Mouse (Mus musculus) lung, postnatal 14 days (tissue): ENCODE measurements around the gene Engase.
A peak's percentile ranks its signal among the peaks of the same experiment; 100 is the strongest.

Source experiments
- DNase-seq: peaks from one replicate; pipeline ENCODE4 v3.0.0; 2021

Engase gene

GRCm38 (mm10) chr11:118534382-118535092 is 57.9 kb downstream of the Engase start:
- DNase-seq: peak; percentile 13

DNA sequence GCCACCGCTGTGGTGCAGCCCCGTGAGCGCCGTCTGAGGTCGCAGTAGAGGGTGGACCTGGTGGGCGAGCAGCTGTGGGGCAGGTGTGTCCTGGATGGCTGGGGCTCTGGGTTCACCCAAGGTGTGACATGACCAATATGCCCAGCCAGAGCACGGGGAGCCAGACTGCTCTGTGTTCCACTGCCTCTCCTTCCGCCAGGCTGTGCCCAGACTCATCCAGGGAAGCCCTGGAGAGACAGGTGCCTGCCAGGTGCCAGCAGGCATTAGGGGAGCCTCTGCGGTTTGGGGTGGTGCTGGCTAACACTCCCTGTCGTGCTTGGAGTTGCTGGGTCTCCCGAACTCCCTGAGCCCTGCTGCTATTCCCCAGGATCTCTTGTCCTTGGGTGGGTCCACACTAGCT is 61.4 kb downstream of the Engase start:
- no peak for DNase-seq
